ENCODE assay signal across 8 mouse cellular contexts in the genomic region with DNA sequence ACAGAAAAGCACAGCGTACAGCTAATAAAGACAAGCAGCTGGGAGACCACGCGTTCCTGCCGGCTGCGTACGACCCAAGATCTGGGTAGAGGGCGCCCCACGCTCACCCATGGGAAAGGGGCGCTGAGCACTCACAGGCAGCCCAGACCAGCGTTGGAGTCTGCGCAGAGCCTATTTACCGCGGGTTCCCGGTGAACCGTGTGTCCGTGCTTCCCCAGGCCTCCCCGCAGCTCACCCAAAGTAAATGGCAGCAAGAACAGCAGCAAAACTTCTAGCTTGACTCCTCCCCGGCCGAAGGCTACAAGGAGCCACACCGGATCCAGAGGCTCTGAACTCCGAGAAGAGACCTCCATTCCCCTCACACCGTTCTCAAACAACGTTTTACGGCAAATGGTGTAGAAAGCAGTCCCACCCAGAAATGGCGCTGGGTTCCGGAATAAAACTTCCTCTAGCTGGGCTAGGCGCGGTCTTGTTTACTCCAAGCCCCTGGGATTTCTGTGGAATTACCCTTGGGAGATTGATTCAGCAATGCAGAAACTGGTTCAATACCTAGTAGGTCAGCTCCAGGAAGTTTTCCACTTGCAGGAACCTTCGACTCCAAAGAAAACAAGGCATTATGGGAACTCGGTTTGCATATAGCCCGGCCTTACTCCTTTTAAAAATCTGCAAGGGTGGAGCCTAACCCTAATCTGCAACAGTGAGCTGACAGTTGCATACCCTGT. TPM values are rescaled to one million over a fixed set of nuclear protein-coding genes. Genes with fewer than 3 reads are reported as not detected.
DNase-seq lines count a peak whose midpoint lies in the region; ATAC-seq and TF ChIP-seq lines count a peak whose summit lies in the region.

A gene (minus strand): TSS at position 634 of the 722 bp plus-strand sequence.

- peak; percentile 89 for ATAC-seq in activated CD4-positive, CD25-positive, alpha-beta regulatory T cell, adult 4 months

- H3K4me1 ChIP-seq in cortical plate, adult 2 months (ENCODE audit: control insufficient read depth, insufficient read depth, low read length), result peaks cover 1% of the 10 kb centered on the region; the same call in 1 of the 2 replicates
- peaks cover 16% of the 10 kb centered on the region for H3K4me1 ChIP-seq in megakaryocyte, embryonic 14.5 days

- H3K9me3 ChIP-seq in megakaryocyte, embryonic 14.5 days, result no peaks in the 10 kb centered on the region

- TF ChIP-seq POLR2A in cortical plate, adult 2 months (IDR thresholded peaks at IDR 0.05; ENCODE audit: extremely low read depth, insufficient read depth, low read length), result peak; percentile 76

- DNase-seq in gastrocnemius, adult 8-10 months (ENCODE audit: low spot score in 2 of 2), result peak; percentile 72 to 73
- peak; percentile 71 for DNase-seq in hindlimb bud, embryonic 11.5 days (ENCODE audit: extremely low spot score, low read depth, low spot score)
- DNase-seq in left cerebral cortex, adult 8-10 months (ENCODE audit: low spot score in 2 of 2), result peak; percentile 77 to 84
- peak; percentile 93 to 94 for DNase-seq in right cerebral cortex, postnatal 10 days (ENCODE audit: low spot score in 2 of 2)
- peak; percentile 72 for DNase-seq in urinary bladder, postnatal 25 days (ENCODE audit: low spot score)

- no peaks in the 10 kb centered on the region for H3K27me3 ChIP-seq in megakaryocyte, embryonic 14.5 days (replicated peaks)

- H3K4me3 ChIP-seq in cortical plate, adult 2 months (ENCODE audit: insufficient read depth, low read length), result peak within 1 kb of the TSS; percentile 75
- H3K4me3 ChIP-seq in megakaryocyte, embryonic 14.5 days (replicated peaks), result peak within 1 kb of the TSS; percentile 94

- H3K27ac ChIP-seq in cortical plate, adult 2 months (ENCODE audit: insufficient read depth, low read length), result peak within 1 kb of the TSS; percentile 94

- peaks cover 50% of the 10 kb centered on the region for H3K36me3 ChIP-seq in megakaryocyte, embryonic 14.5 days (replicated peaks; ENCODE audit: low read length)

- peak; percentile 42; the same call in 1 of the 2 replicates for TF ChIP-seq CTCF in cortical plate, adult 2 months (IDR thresholded peaks at IDR 0.05; ENCODE audit: extremely low read depth, insufficient read depth, low read length)

RNA-seq across cellular contexts. Expression of the gene that starts here (rescaled TPM):
- 100 to 1,000 TPM; 159 to 160 TPM for polyA plus RNA-seq in activated CD4-positive, CD25-positive, alpha-beta regulatory T cell, adult 4 months (2017; shearing (Covaris generic))
- polyA plus RNA-seq in cortical plate, adult 2 months (2012; rRNA removed), result 28.9 and 31.4 TPM in 2 replicates
- total RNA-seq in gastrocnemius, adult 8-10 months (2022), result 10 to 100 TPM; 27.6 to 33.5 (median 31.3) TPM
- 10 to 100 TPM; 32.7 to 40.1 (median 35.3) TPM for total RNA-seq in left cerebral cortex, adult 8-10 months (2022)
- 4.4 and 8.3 TPM in 2 replicates for polyA plus RNA-seq in megakaryocyte, embryonic 14.5 days (2012; ENCODE audit: insufficient read depth, low replicate concordance)

Comparison
In these comparisons a context has a peak if more than half of its experiments do, and no peak if none do; other contexts are left out.
1. Peak in every context shown above with its lines: DNase-seq, ATAC-seq, H3K4me3 ChIP-seq and H3K27ac ChIP-seq.